Mouse (Mus musculus) midbrain, embryonic 16.5 days (tissue): ENCODE measurements around the gene Prkab1. TPM values are rescaled to one million over a fixed set of nuclear protein-coding genes. Genes with fewer than 3 reads are reported as not detected.

ENCODE experiments used
- polyA plus RNA-seq: library from polyadenylated mRNA; unstranded; fragments of >200 nt; fragmentation: Nextera tagmentation; extraction: Ambion mirVana; gene quantifications from 2 replicates; pipeline ENCODE4 v1.2.1, GENCODE M21; 2015

Gene Prkab1
- polyA plus RNA-seq, 1 experiment from 2014 or later = 50.0 TPM

Other genes with a start within 250 kb of the Prkab1 start
- 28.3 and 30.7 TPM in 2 replicates for gene Cit, start 179.2 kb downstream of the Prkab1 start, polyA plus RNA-seq
- not detected in 2 replicates for gene Tmem233, start 58.7 kb upstream of the Prkab1 start, polyA plus RNA-seq